Mouse (Mus musculus): Measurements from ENCODE around the gene Etl4. TPM values are rescaled to one million over a fixed set of nuclear protein-coding genes. Genes with fewer than 3 reads are reported as not detected.
A peak's percentile ranks its signal among the peaks of the same experiment; 100 is the strongest.

Etl4 gene
- polyA plus RNA-seq, 1 experiment from 2014 or later, result 12.3 TPM

GRCm38 (mm10) chr2:20443671-20444440 lies 534.3 kb downstream of the Etl4 start:
- Histone ChIP-seq H3K4me3 (no peak overlapping the region), H3K9ac (no peak overlapping the region), H3K36me3 (no peaks in the 10 kb centered on the region), H3K4me1 (replicated peaks) (peaks cover 22% of the 10 kb centered on the region), H3K27ac (ENCODE audit: poor library complexity, severe bottlenecking) (peak overlapping the region; percentile 44; the same call in 1 of the 2 replicates), H3K9me3 (replicated peaks) (no peaks in the 10 kb centered on the region), H3K4me2 (no peak overlapping the region), H3K27me3 (replicated peaks) (no peaks in the 10 kb centered on the region)
- WGBS, result 40% methylated on average over 10 of the region's 10 CpGs
- 0 out of 2 replicates have a peak, but pooled peaks have one; percentile 25 for ATAC-seq (ENCODE audit: insufficient number of reproducible peaks, low FRiP score)

DNA sequence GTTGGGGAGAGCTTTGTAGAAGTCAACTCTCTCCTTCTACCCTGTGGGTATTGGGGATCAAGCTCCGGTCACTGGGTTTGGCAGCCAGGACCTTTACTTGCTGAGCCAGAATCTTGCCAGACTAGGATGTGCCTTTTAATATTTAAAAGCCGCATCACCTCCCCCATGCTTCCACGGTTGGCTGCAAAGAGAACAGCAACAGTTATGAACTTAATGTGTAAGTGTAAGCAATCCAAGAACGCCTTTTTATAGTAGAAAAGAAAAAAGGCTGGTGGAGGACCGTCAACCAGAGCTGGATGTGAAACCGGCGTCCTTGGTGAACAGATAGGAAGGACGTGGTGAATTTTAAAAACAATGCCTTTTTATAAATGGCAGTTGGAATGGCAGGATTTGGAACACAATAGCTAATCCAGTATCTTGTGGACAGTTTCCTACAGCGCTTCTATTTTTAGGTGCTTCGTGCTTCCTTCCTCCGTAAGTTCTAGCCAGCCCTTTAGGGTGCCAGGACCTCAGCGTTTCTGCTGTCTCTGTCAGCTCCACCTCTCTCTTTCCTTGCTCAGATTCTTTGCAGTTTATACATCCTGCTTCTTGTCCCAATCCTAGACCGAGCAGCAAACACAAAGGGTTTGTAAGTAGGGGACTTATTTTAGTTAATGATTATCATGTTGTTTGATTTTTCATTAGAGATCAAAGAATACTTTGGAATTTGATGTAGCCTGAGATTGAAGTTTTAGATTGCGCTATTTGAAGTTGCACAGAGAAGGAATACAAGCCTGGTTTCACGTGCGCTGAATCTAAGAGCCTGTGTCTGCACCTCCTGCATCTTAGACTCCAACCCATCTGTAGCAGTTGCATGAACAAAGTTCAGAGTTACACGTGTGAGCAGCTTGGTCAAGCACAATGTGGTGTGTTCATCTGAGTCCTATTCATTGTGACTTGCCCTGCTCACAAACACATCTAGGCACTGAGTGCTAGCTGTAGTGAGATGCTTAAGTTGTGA lies 535.9 kb downstream of the Etl4 start:
- H3K9me3 ChIP-seq (replicated peaks), result no peaks in the 10 kb centered on the region
- peaks cover 27% of the 10 kb centered on the region for H3K4me1 ChIP-seq (replicated peaks)
- H3K9ac ChIP-seq, result no peak overlapping the region
- H3K4me2 ChIP-seq, result peak overlapping the region; percentile 2; the same call in 1 of the 2 replicates
- H3K27me3 ChIP-seq (replicated peaks), result no peaks in the 10 kb centered on the region
- peak; percentile 36; the same call in 1 of the 2 replicates for ATAC-seq (ENCODE audit: insufficient number of reproducible peaks, low FRiP score)
- 45% methylated on average over 17 of the region's 17 CpGs for WGBS
- H3K36me3 ChIP-seq, result no peaks in the 10 kb centered on the region
- H3K4me3 ChIP-seq, result no peak overlapping the region
- peak overlapping the region; percentile 57; the same call in 1 of the 2 replicates for H3K27ac ChIP-seq (ENCODE audit: poor library complexity, severe bottlenecking)

- Histone ChIP-seq H3K36me3 (no peaks in the 10 kb centered on the region), H3K9ac (no peak overlapping the region), H3K4me2 (no peak overlapping the region), H3K4me3 (no peak overlapping the region), H3K27me3 (replicated peaks) (no peaks in the 10 kb centered on the region), H3K4me1 (replicated peaks) (peaks cover 27% of the 10 kb centered on the region), H3K9me3 (replicated peaks) (no peaks in the 10 kb centered on the region), H3K27ac (ENCODE audit: poor library complexity, severe bottlenecking) (no peak overlapping the region)
- 39% methylated on average over 4 of the region's 4 CpGs for WGBS
- no peak for ATAC-seq (ENCODE audit: insufficient number of reproducible peaks, low FRiP score)
These were observed 536.6 kb downstream of the Etl4 start for GRCm38 (mm10) chr2:20446180-20446579.

- Histone ChIP-seq H3K27ac (ENCODE audit: poor library complexity, severe bottlenecking) (no peak overlapping the region), H3K4me2 (no peak overlapping the region), H3K9ac (no peak overlapping the region), H3K9me3 (replicated peaks) (no peaks in the 10 kb centered on the region), H3K36me3 (no peaks in the 10 kb centered on the region), H3K27me3 (replicated peaks) (no peaks in the 10 kb centered on the region), H3K4me1 (replicated peaks) (peaks cover 16% of the 10 kb centered on the region), H3K4me3 (no peak overlapping the region)
- 29% methylated on average over 3 of the region's 3 CpGs for WGBS
- ATAC-seq (ENCODE audit: insufficient number of reproducible peaks, low FRiP score), result no peak
These were observed 541.4 kb downstream of the Etl4 start for GRCm38 (mm10) chr2:20450945-20451344.

- 60% methylated on average over 3 of the region's 3 CpGs for WGBS
- no peak for ATAC-seq (ENCODE audit: insufficient number of reproducible peaks, low FRiP score)
- Histone ChIP-seq H3K9me3 (replicated peaks) (no peaks in the 10 kb centered on the region), H3K9ac (no peak overlapping the region), H3K27ac (ENCODE audit: poor library complexity, severe bottlenecking) (no peak overlapping the region), H3K4me1 (replicated peaks) (peaks cover 11% of the 10 kb centered on the region; the same call in 1 of the 2 replicates), H3K4me2 (no peak overlapping the region), H3K36me3 (no peaks in the 10 kb centered on the region), H3K4me3 (no peak overlapping the region), H3K27me3 (replicated peaks) (no peaks in the 10 kb centered on the region)
These were observed 544.1 kb downstream of the Etl4 start for GRCm38 (mm10) chr2:20453506-20454206.

- Histone ChIP-seq H3K4me2 (no peak overlapping the region), H3K36me3 (no peaks in the 10 kb centered on the region), H3K9ac (no peak overlapping the region), H3K4me1 (replicated peaks) (peaks cover 3% of the 10 kb centered on the region; the same call in 1 of the 2 replicates), H3K27me3 (replicated peaks) (no peaks in the 10 kb centered on the region), H3K4me3 (no peak overlapping the region), H3K9me3 (replicated peaks) (no peaks in the 10 kb centered on the region), H3K27ac (ENCODE audit: poor library complexity, severe bottlenecking) (no peak overlapping the region)
- no peak for ATAC-seq (ENCODE audit: insufficient number of reproducible peaks, low FRiP score)
- 65% methylated on average over 2 of the region's 2 CpGs for WGBS
These were observed 569.6 kb downstream of the Etl4 start for GRCm38 (mm10) chr2:20479199-20479598.

GRCm38 (mm10) chr2:20486137-20486788 lies 576.7 kb downstream of the Etl4 start:
- Histone ChIP-seq H3K27me3 (replicated peaks) (no peaks in the 10 kb centered on the region), H3K27ac (ENCODE audit: poor library complexity, severe bottlenecking) (no peak overlapping the region), H3K4me1 (replicated peaks) (peaks cover 4% of the 10 kb centered on the region; the same call in 1 of the 2 replicates), H3K4me2 (no peak overlapping the region), H3K4me3 (no peak overlapping the region), H3K9me3 (replicated peaks) (no peaks in the 10 kb centered on the region), H3K9ac (no peak overlapping the region), H3K36me3 (no peaks in the 10 kb centered on the region)
- ATAC-seq (ENCODE audit: insufficient number of reproducible peaks, low FRiP score), result no peak
- WGBS, result 15% methylated on average over 2 of the region's 2 CpGs

DNA sequence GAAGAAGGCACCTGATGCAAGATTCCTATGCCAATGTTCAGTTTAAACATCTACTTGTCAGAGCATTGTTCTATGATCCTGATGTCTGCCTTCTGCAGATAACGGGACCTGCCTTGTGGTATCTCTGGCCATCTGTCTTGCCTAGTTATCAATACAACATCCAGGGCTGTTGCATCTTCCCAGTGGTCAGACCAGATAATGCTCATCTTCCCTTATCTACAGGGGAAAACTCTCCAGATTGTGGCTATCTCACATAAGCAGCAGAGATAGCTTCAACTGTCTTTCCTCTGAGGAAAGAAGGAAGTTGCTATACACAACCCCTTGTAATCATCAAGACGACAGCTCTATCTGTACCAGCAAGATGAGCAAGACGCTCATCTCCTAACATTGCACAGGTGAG lies 579.5 kb downstream of the Etl4 start:
- Histone ChIP-seq H3K4me1 (replicated peaks) (peaks cover 4% of the 10 kb centered on the region; the same call in 1 of the 2 replicates), H3K27ac (ENCODE audit: poor library complexity, severe bottlenecking) (no peak overlapping the region), H3K4me2 (no peak overlapping the region), H3K9ac (no peak overlapping the region), H3K27me3 (replicated peaks) (no peaks in the 10 kb centered on the region), H3K9me3 (replicated peaks) (peaks cover 4% of the 10 kb centered on the region; the same call in 1 of the 2 replicates), H3K4me3 (no peak overlapping the region), H3K36me3 (no peaks in the 10 kb centered on the region)
- WGBS, result 39% methylated on average over 3 of the region's 3 CpGs
- ATAC-seq (ENCODE audit: insufficient number of reproducible peaks, low FRiP score), result no peak

GRCm38 (mm10) chr2:20492125-20492524 lies 582.5 kb downstream of the Etl4 start:
- H3K4me1 ChIP-seq (replicated peaks), result no peaks in the 10 kb centered on the region
- H3K27ac ChIP-seq (ENCODE audit: poor library complexity, severe bottlenecking), result no peak overlapping the region
- no peaks in the 10 kb centered on the region for H3K27me3 ChIP-seq (replicated peaks)
- no peak overlapping the region for H3K4me3 ChIP-seq
- peaks cover 4% of the 10 kb centered on the region; the same call in 1 of the 2 replicates for H3K9me3 ChIP-seq (replicated peaks)
- no peak overlapping the region for H3K4me2 ChIP-seq
- no peaks in the 10 kb centered on the region for H3K36me3 ChIP-seq
- no peak for ATAC-seq (ENCODE audit: insufficient number of reproducible peaks, low FRiP score)
- WGBS, result 47% methylated on average over 2 of the region's 2 CpGs
- H3K9ac ChIP-seq, result no peak overlapping the region

GRCm38 (mm10) chr2:20493806-20494205 lies 584.2 kb downstream of the Etl4 start:
- Histone ChIP-seq H3K36me3 (no peaks in the 10 kb centered on the region), H3K4me1 (replicated peaks) (no peaks in the 10 kb centered on the region), H3K9me3 (replicated peaks) (peaks cover 4% of the 10 kb centered on the region; the same call in 1 of the 2 replicates), H3K4me2 (no peak overlapping the region), H3K9ac (no peak overlapping the region), H3K27ac (ENCODE audit: poor library complexity, severe bottlenecking) (no peak overlapping the region), H3K27me3 (replicated peaks) (no peaks in the 10 kb centered on the region), H3K4me3 (no peak overlapping the region)
- 70% methylated on average over 2 of the region's 2 CpGs for WGBS
- no peak for ATAC-seq (ENCODE audit: insufficient number of reproducible peaks, low FRiP score)

Data from heart, embryonic 12.5 days (tissue).